Mouse (Mus musculus) hindbrain, embryonic 13.5 days (tissue): ENCODE results near the gene Kalrn. TPM values are rescaled to one million over a fixed set of nuclear protein-coding genes. Genes with fewer than 3 reads are reported as not detected.
A peak's percentile ranks its signal among the peaks of the same experiment; 100 is the strongest.

Experiments
- ATAC-seq: fragments of 200-750 bp; cut with Nextera tagmentation; 2 replicates; pipeline ENCODE4 v1.8.0; 2017; ENCODE audit warnings: moderate TSS enrichment; ENCODE audit not compliant: low FRiP score
- H3K27ac ChIP-seq: fragments of 300-500 bp; sonication (generic); 2 replicates; pipeline ENCODE4 v1.5.1; 2015; ENCODE audit warnings: inconsistent platforms, mild to moderate bottlenecking, moderate library complexity
- H3K27me3 ChIP-seq: fragments of 300-500 bp; sonication (generic); 2 replicates; pipeline ENCODE4 v1.6.1; 2015; ENCODE audit warnings: mild to moderate bottlenecking, inconsistent platforms
- H3K36me3 ChIP-seq: fragments of 300-500 bp; sonication (generic); 2 replicates; pipeline ENCODE4 v1.6.1; 2015; ENCODE audit warnings: mild to moderate bottlenecking, inconsistent platforms
- H3K4me1 ChIP-seq: fragments of 300-500 bp; sonication (generic); replicated peaks from 2 replicates; pipeline ENCODE4 v1.6.1; 2015; ENCODE audit warnings: inconsistent platforms
- H3K4me2 ChIP-seq: fragments of 300-500 bp; sonication (generic); 2 replicates; pipeline ENCODE4 v1.6.1; 2015; ENCODE audit warnings: inconsistent platforms, mild to moderate bottlenecking, moderate library complexity
- H3K4me3 ChIP-seq: fragments of 300-500 bp; sonication (generic); 2 replicates; pipeline ENCODE4 v1.5.1; 2015; ENCODE audit warnings: mild to moderate bottlenecking, inconsistent platforms
- H3K9ac ChIP-seq: fragments of 300-500 bp; sonication (generic); 2 replicates; pipeline ENCODE4 v1.6.1; 2015; ENCODE audit warnings: mild to moderate bottlenecking, inconsistent platforms
- H3K9me3 ChIP-seq: fragments of 300-500 bp; sonication (generic); 2 replicates; pipeline ENCODE4 v1.6.1; 2016; ENCODE audit warnings: inconsistent platforms
- WGBS: fragments of 180-500 bp; shearing (Covaris S2); methylation state at CpG from one replicate; pipeline ENCODE4 v1.1.7; 2015; 5-methylcytosine and 5-hydroxymethylcytosine counted together
- polyA plus RNA-seq: library from polyadenylated mRNA; unstranded; fragments of >200 nt; fragmentation: Nextera tagmentation; extraction: Ambion mirVana; gene quantifications from 2 replicates; pipeline ENCODE4 v1.2.1, GENCODE M21; 2015

Gene Kalrn
- polyA plus RNA-seq, 1 experiment from 2014 or later = 31.5 TPM

DNA sequence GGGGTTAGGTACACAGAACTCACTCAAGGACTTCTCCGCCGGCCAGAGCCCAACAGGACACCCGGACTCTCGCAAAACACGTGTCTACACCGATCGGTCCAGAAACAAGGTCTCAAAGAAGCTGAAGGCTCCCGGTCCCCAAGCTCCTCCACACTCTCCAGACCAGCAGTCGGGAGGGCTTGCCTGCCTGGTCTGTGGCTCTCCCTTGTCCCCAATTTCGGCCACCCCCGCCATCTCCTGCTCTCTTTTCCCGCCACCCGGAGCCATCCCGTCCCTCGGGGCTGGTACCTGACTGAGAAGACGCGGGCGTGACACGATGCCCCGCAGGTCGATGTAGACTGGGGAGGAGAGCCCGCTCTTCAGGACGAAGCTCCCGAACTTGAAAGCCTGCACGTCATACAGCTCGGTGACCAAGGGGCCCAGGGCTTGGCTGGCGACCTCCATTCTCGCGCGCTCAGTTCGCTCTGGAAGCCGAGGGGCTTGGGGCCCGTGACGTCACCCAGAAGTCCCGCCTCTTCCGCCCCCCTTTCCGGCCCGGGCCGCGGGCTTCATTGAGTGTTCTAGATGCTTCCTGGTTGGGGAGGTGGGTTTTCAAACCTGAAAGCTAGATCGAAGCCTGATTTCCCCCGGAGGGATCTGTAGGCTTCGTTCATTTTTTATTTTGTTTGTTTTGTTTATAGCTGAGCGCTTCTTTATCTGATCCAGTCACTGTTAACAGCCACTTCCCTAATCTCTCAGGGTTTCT lies 606.6 kb downstream of the Kalrn start, which contains the start of gene Umps:
Umps (minus strand) TSS at position 501 of the 745 bp plus-strand sequence.
- H3K27me3 ChIP-seq = no peaks in the 10 kb centered on the region
- H3K36me3 ChIP-seq = peaks cover 17% of the 10 kb centered on the region

DNA sequence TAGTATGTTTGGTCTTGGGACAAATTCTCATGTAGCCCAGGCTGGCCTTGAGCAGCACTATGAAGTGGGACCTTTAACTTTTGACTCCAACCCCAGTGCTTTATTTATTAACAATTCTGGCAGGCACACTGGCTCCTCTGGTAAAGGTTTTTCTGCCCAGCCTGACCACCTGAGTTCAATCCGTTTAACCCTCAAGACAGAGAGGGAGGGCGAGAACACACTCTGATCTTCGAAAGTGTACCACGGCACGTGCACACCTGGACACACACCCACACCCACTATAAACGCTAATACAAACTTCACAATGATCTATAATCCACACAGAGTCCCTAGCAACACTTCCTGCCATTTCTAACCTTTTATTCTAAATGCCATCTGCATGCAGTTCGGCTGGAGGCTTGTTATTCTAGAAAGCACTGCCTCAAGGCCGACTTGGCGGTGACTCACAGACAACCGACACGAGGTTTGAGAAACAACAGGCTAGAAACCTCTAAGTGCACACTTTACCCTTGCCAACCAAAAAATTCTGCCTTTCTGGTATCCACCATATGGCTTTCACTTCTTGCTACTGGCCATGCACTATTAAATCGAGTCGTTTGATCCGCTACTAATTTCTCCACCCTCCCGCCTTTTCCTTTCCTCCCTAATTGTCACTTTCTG lies 607.3 kb downstream of the Kalrn start:
- H3K9me3 ChIP-seq = no peaks in the 10 kb centered on the region
- H3K4me1 ChIP-seq = peaks cover 14% of the 10 kb centered on the region
- H3K4me2 ChIP-seq = peak overlapping the region; percentile 87
- H3K9ac ChIP-seq = peak overlapping the region; percentile 86
- ATAC-seq = peak; percentile 15; the same call in 1 of the 2 replicates
- H3K36me3 ChIP-seq = peaks cover 21% of the 10 kb centered on the region
- 20% methylated on average over 15 of the region's 15 CpGs for WGBS
- no peaks in the 10 kb centered on the region for H3K27me3 ChIP-seq
- H3K4me3 ChIP-seq = peak overlapping the region; percentile 86
- no peak overlapping the region; the same call in 1 of the 2 replicates for H3K27ac ChIP-seq

More for the DNA sequence above, 606.6 kb downstream of the Kalrn start, which contains the start of gene Umps:
- peaks cover 14% of the 10 kb centered on the region for H3K4me1 ChIP-seq
- H3K4me3 ChIP-seq = peak within 1 kb of the TSS; percentile 86
- H3K9me3 ChIP-seq = no peaks in the 10 kb centered on the region
- ATAC-seq = peak; percentile 97
- H3K9ac ChIP-seq = peak within 1 kb of the TSS; percentile 86
- peak within 1 kb of the TSS; percentile 87 for H3K4me2 ChIP-seq
- 1% methylated on average over 44 of the region's 44 CpGs for WGBS
- peak within 1 kb of the TSS; percentile 62; the same call in 1 of the 2 replicates for H3K27ac ChIP-seq

DNA sequence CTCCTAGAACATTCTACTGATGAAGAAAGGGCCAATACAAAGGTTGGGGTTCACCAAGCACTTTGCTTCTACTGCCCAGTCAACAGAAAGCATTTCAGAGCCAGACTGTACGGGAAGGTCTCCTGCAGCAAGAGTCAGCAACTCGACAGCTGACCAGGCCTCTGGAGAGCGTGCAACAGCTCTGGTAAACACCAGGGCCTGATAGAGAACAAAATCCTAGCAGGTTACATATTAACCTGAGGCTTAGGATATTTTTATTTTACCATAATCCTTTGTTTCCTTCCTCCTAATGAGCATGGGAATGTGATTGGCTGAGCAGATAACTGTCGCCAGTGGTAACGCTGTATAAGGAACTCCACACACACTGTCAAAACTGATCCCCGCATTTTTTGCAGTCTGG lies 609.8 kb downstream of the Kalrn start:
- no peaks in the 10 kb centered on the region for H3K9me3 ChIP-seq
- no peak overlapping the region for H3K27ac ChIP-seq
- H3K4me2 ChIP-seq = no peak overlapping the region
- H3K36me3 ChIP-seq = peaks cover 45% of the 10 kb centered on the region
- no peak overlapping the region for H3K9ac ChIP-seq
- 94% methylated on average over 6 of the region's 6 CpGs for WGBS
- no peaks in the 10 kb centered on the region for H3K27me3 ChIP-seq
- peaks cover 14% of the 10 kb centered on the region for H3K4me1 ChIP-seq
- no peak for ATAC-seq
- H3K4me3 ChIP-seq = no peak overlapping the region

DNA sequence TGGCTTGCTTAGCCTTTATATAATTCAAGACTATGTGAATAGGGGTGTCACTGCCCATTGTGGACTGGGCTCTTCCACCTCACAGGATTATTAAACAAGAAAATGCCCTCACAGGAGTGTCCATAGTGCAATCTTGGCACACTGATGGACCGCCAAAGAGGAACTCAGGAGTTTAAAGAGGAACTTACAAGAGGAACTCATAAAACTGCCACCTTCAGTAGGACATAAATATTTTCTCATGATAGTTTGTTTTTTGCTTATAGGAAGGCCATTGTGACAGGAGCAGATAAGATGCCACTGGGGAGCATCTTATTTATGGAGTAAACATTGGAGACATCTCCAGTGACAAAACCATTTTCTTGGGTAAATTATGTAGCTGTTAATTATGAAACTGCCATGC lies 618.5 kb downstream of the Kalrn start:
- Histone ChIP-seq H3K27ac (no peak overlapping the region), H3K4me3 (no peak overlapping the region), H3K27me3 (no peaks in the 10 kb centered on the region), H3K4me1 (no peaks in the 10 kb centered on the region), H3K36me3 (peaks cover 70% of the 10 kb centered on the region), H3K4me2 (no peak overlapping the region), H3K9ac (no peak overlapping the region), H3K9me3 (no peaks in the 10 kb centered on the region)
- ATAC-seq = no peak
- 89% methylated on average over 1 of the region's 1 CpGs for WGBS

DNA sequence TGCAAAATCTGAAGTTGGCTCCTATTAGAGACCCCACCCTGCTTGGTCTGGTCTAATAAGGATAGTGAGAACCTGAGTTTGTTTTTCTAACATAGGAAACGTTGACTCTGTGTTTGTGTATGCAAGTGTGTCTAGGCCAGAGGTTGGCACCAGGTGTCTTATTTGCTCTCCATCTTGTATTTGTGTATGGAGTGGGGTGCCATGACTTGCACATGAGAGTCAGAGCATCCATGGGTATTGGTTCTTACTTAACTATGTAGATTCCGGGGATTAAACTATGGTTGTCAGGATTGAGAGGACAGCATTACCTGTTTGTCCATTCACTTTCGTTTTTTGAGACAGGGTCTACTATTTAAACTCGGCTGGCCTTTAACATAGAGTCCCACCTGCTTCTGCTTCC lies 620.3 kb downstream of the Kalrn start:
- H3K4me3 ChIP-seq = no peak overlapping the region

DNA sequence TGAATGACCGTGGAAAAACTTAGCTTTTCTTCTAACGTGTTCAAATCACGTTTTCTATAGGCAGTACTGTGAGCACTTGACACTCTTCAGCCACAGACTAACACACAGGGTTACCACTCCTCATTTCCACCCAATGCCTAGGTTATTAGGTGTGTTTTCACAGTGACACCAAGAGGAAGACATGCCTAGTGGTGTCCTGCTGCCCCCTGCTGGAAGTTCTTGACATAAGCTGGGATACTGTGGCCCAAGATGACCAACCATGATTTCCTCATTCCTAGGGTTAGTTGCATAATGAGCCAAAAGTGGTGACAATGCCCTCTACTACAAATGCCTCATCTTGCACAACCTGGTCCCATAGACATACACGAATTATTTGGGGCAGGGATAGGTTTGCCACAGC lies 622.5 kb downstream of the Kalrn start:
- H3K27me3 ChIP-seq = no peaks in the 10 kb centered on the region

More for the DNA sequence above, 620.3 kb downstream of the Kalrn start:
- no peaks in the 10 kb centered on the region for H3K9me3 ChIP-seq
- no peak overlapping the region for H3K27ac ChIP-seq
- 0 out of 2 replicates have a peak, but pooled peaks cover 3% of the 10 kb centered on the region for H3K4me1 ChIP-seq
- no peak for ATAC-seq
- WGBS = 89% methylated on average over 4 of the region's 4 CpGs
- H3K27me3 ChIP-seq = no peaks in the 10 kb centered on the region
- no peak overlapping the region for H3K4me2 ChIP-seq
- no peak overlapping the region for H3K9ac ChIP-seq
- peaks cover 53% of the 10 kb centered on the region for H3K36me3 ChIP-seq

DNA sequence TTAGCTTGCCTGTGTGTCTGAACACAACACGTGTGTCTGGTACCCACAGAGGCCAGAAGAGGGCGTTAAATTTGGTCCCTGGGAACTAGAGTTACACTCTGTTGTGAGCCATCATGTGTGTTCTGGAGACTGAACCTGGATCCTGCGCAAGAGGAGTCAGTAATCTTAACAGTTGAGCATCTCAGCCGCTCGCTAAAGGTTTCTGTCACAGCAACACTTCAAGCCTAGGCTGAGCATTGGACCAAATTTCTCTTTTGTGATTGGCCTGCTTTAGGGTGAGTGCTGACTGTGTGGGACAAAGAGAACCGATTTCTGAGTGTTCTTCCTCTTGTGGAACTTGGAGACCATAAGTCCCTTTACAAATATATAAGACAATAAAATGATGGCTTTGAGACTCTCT lies 622.9 kb downstream of the Kalrn start:
- Histone ChIP-seq H3K9me3 (no peaks in the 10 kb centered on the region), H3K4me1 (0 out of 2 replicates have a peak, but pooled peaks cover 3% of the 10 kb centered on the region), H3K27me3 (no peaks in the 10 kb centered on the region), H3K4me2 (no peak overlapping the region), H3K27ac (no peak overlapping the region), H3K36me3 (peaks cover 30% of the 10 kb centered on the region), H3K9ac (no peak overlapping the region), H3K4me3 (no peak overlapping the region)
- no peak for ATAC-seq
- WGBS = 85% methylated on average over 6 of the region's 6 CpGs

More for the DNA sequence above, 622.5 kb downstream of the Kalrn start:
- Histone ChIP-seq H3K36me3 (peaks cover 34% of the 10 kb centered on the region), H3K4me3 (no peak overlapping the region), H3K9me3 (no peaks in the 10 kb centered on the region), H3K4me1 (0 out of 2 replicates have a peak, but pooled peaks cover 3% of the 10 kb centered on the region), H3K4me2 (no peak overlapping the region), H3K9ac (no peak overlapping the region), H3K27ac (no peak overlapping the region)
- 39% methylated on average over 4 of the region's 4 CpGs for WGBS
- peak; percentile 49; the same call in 1 of the 2 replicates for ATAC-seq

DNA sequence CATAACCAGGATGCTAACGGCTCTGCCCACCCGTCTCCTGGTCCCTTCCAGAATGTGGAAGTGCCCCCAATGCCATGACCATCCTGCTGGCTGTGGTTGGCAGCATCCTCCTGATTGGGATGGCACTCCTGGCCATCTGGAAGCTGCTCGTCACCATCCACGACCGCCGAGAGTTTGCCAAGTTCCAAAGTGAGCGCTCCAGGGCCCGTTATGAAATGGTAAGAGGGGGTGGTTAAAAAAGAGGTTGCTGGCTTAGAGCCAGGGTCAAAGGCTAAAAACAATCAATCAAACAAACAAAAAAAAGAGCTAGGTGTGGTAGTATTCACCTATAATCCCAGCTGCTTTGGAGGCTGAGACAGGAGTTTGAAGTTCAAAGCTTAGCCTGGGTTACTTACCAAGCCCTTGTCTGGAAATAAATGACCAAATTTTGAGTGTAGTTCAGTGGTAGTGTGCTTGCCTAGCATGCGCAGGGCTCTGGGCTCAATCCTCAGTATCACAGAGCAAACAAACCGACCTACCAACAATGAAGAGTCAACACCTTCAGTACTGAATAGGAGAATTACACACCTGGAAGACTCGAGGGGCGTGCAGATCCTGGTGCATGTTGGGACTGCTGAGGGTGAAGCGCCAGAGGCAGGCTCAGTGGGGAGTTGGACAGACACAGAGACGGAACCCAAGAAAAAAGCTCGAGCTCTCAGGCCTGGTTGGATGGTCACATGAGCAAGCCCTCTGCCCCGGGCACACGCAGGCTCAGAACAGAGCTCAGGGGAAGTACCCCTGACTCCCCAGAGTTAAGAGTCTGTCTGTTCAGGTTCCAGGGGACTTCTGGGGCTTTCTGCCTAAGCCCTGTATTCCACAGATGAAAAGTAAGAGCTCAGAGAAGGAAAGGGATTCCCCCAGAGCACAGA lies 625.4 kb downstream of the Kalrn start:
- Histone ChIP-seq H3K4me2 (no peak overlapping the region), H3K27ac (no peak overlapping the region), H3K9ac (no peak overlapping the region), H3K27me3 (no peaks in the 10 kb centered on the region), H3K36me3 (peaks cover 5% of the 10 kb centered on the region; the same call in 1 of the 2 replicates), H3K9me3 (no peaks in the 10 kb centered on the region), H3K4me3 (no peak overlapping the region), H3K4me1 (peaks cover 19% of the 10 kb centered on the region)
- ATAC-seq = no peak
- WGBS = 86% methylated on average over 17 of the region's 17 CpGs

DNA sequence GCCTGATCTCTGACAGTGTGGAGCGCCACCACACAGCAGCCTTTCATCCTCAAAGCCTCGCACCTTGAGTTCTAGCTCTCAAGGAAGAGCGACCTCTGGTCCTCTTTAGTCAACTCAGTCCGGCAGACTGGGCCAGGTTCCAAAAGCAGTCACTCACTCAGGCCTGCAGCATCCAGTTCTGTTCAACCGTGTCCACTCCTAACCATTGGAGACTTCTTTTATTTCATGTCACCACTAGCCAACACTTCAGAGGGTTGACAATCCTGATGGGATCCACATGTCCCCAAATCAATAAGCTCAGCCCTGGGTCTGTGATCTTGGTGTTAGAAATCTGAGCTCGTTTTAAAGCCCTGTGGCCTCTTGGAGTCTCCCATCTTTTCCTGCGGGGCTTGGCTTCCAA lies 627.3 kb downstream of the Kalrn start:
- H3K9ac ChIP-seq = no peak overlapping the region
- H3K4me2 ChIP-seq = no peak overlapping the region
- H3K27ac ChIP-seq = no peak overlapping the region
- no peak for ATAC-seq
- no peaks in the 10 kb centered on the region for H3K9me3 ChIP-seq
- H3K4me1 ChIP-seq = peaks cover 38% of the 10 kb centered on the region
- WGBS = 76% methylated on average over 7 of the region's 7 CpGs
- H3K27me3 ChIP-seq = no peaks in the 10 kb centered on the region
- H3K36me3 ChIP-seq = no peaks in the 10 kb centered on the region
- H3K4me3 ChIP-seq = no peak overlapping the region

DNA sequence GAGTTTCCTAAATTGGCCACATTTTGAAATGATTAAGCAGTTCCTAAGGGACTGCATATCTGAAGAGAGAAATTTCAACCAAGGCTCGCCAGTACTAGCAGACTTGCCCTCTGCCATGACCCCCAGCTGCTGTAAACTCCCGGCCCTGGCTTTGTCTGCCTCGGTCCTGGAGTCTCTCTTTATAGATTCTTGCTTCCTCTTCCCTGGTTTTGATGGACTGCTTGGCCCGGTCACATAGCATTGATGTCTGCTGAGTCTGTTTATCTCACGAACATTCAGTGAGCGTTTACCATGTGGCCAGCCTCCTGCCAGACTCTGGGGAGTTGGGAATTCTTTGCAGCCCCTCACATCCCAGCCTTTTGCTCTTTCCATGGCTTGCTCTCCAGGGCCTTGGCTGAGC lies 628.6 kb downstream of the Kalrn start:
- no peak overlapping the region for H3K4me3 ChIP-seq
- no peaks in the 10 kb centered on the region for H3K27me3 ChIP-seq
- H3K36me3 ChIP-seq = no peaks in the 10 kb centered on the region
- H3K9me3 ChIP-seq = no peaks in the 10 kb centered on the region
- no peak overlapping the region for H3K27ac ChIP-seq
- no peak overlapping the region for H3K9ac ChIP-seq
- no peak overlapping the region for H3K4me2 ChIP-seq
- ATAC-seq = no peak
- peaks cover 50% of the 10 kb centered on the region for H3K4me1 ChIP-seq
- WGBS = 42% methylated on average over 6 of the region's 6 CpGs

DNA sequence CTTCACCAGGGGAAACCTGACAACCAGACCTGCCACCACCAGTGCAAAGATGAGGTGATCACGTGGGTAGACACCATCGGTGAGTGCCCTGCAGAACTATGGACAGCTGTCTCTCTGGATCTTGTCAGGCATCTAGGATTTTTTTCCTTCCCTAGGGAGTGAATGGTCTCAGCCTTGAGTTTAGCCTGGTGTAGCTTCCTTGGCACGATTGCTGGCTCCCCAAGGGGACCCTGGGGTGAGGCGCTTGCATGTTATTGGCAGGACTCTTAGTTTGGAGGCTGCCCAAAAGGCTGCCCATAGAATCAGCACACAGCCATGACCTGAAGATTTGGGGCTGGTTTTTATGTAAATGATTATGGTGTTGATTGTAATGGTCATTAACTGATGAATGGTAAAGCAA lies 629.2 kb downstream of the Kalrn start:
- no peak for ATAC-seq
- WGBS = 71% methylated on average over 4 of the region's 4 CpGs

DNA sequence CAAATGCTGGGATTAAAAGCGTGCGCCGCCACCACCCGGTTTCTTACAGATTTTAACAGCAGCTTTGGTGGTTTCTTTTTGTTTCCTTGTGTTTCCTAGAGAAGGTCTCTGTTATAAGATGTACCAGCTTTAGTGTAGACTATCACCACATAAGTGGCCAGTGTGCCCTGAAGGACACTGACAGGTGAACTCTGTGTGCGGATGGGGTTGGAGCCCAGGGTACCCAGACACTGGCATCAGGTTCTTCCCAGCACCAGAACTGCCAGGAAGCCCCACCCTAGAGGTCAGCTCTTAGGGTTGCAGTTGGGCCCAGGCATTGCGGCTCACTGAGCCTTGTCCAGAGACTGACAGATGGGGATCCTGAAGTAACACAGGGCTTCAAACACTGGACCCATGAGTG lies 629.9 kb downstream of the Kalrn start:
- H3K9ac ChIP-seq = no peak overlapping the region
- H3K27me3 ChIP-seq = no peaks in the 10 kb centered on the region
- 97% methylated on average over 6 of the region's 6 CpGs for WGBS
- no peaks in the 10 kb centered on the region for H3K9me3 ChIP-seq
- no peaks in the 10 kb centered on the region for H3K36me3 ChIP-seq
- H3K4me3 ChIP-seq = no peak overlapping the region
- no peak overlapping the region for H3K4me2 ChIP-seq
- no peak overlapping the region for H3K27ac ChIP-seq
- peaks cover 51% of the 10 kb centered on the region for H3K4me1 ChIP-seq
- ATAC-seq = no peak

More for the DNA sequence above, 629.2 kb downstream of the Kalrn start:
- Histone ChIP-seq H3K9me3 (no peaks in the 10 kb centered on the region), H3K9ac (no peak overlapping the region), H3K4me1 (peaks cover 53% of the 10 kb centered on the region), H3K4me3 (no peak overlapping the region), H3K4me2 (no peak overlapping the region), H3K36me3 (no peaks in the 10 kb centered on the region), H3K27ac (no peak overlapping the region), H3K27me3 (no peaks in the 10 kb centered on the region)
